Mouse (Mus musculus) bone marrow, adult 2 months (tissue): Measurements from ENCODE around the gene Fkbpl. TPM values are rescaled to one million over a fixed set of nuclear protein-coding genes. Genes with fewer than 3 reads are reported as not detected.

Source experiments
- H3K27ac ChIP-seq: fragments of 200-500 bp; 2 replicates; pipeline ENCODE4 v1.5.1; 2012; ENCODE audit warnings: low read depth, mild to moderate bottlenecking, control low read depth, inconsistent platforms, low read length; ENCODE audit not compliant: control insufficient read depth, poor library complexity, insufficient read depth
- H3K4me1 ChIP-seq: fragments of 200-500 bp; 2 replicates; pipeline ENCODE4 v1.6.1; 2011; ENCODE audit warnings: low read length; ENCODE audit not compliant: control insufficient read depth, insufficient read depth
- H3K4me3 ChIP-seq: fragments of 200-500 bp; replicated peaks from 2 replicates; pipeline ENCODE3; 2011; ENCODE audit warnings: mild to moderate bottlenecking, low read depth, low read length, control low read depth; ENCODE audit not compliant: control insufficient read depth
- CTCF ChIP-seq: fragments of 200-500 bp; IDR thresholded peaks from 2 replicates; pipeline ENCODE4 v1.5.1; 2011; ENCODE audit warnings: low read length, control low read depth; ENCODE audit not compliant: control insufficient read depth, insufficient read depth
- POLR2A ChIP-seq: fragments of 200-500 bp; IDR thresholded peaks from 2 replicates; pipeline ENCODE4 v1.6.1; 2011; ENCODE audit warnings: low read depth, mild to moderate bottlenecking, control low read depth, low read length, borderline replicate concordance; ENCODE audit not compliant: control insufficient read depth
- WGBS: fragments of 180-500 bp; shearing (Covaris S2); methylation state at CpG from one replicate; pipeline ENCODE4 v1.1.7; 2018; 5-methylcytosine and 5-hydroxymethylcytosine counted together
- polyA plus RNA-seq: library from polyadenylated mRNA; stranded (reverse); fragments of >200 nt; gene quantifications from 2 replicates; pipeline ENCODE4 v1.2.4, GENCODE M21; 2011; ENCODE audit warnings: low replicate concordance; ENCODE audit not compliant: missing spikeins, insufficient read depth, insufficient read length

Fkbpl gene
- polyA plus RNA-seq, 1 experiment: 13.6 TPM

GRCm38 (mm10) chr17:34640778-34641601 lies 3.6 kb upstream of the Fkbpl start:
- Histone ChIP-seq H3K4me1 (peaks cover 4% of the 10 kb centered on the region; the same call in 1 of the 2 replicates), H3K4me3 (no peak overlapping the region), H3K27ac (0 out of 2 replicates have a peak overlapping the region, but pooled peaks have one; percentile 50)
- whole genome bisulfite sequencing: 44% methylated on average over 11 of the region's 11 CpGs
- TF ChIP-seq CTCF (no peak), POLR2A (no peak)

- Histone ChIP-seq H3K4me3 (no peak overlapping the region), H3K4me1 (peaks cover 7% of the 10 kb centered on the region), H3K27ac (no peak overlapping the region)
- TF ChIP-seq CTCF (no peak), POLR2A (no peak)
- WGBS: 55% methylated on average over 3 of the region's 3 CpGs
These were observed 2.6 kb upstream of the Fkbpl start for GRCm38 (mm10) chr17:34641945-34642344.

GRCm38 (mm10) chr17:34643379-34643778 lies 1.2 kb upstream of the Fkbpl start:
- TF ChIP-seq POLR2A (no peak), CTCF (no peak)
- WGBS: 89% methylated on average over 4 of the region's 4 CpGs
- Histone ChIP-seq H3K4me3 (no peak overlapping the region), H3K27ac (no peak overlapping the region), H3K4me1 (peaks cover 9% of the 10 kb centered on the region)

GRCm38 (mm10) chr17:34643944-34644343 lies 620 bp upstream of the Fkbpl start:
- TF ChIP-seq POLR2A (no peak), CTCF (no peak)
- Histone ChIP-seq H3K4me1 (peaks cover 7% of the 10 kb centered on the region), H3K27ac (no peak overlapping the region), H3K4me3 (no peak overlapping the region)
- 81% methylated on average over 10 of the region's 10 CpGs for WGBS

GRCm38 (mm10) chr17:34645256-34645829 lies 779 bp downstream of the Fkbpl start:
- H3K4me3 ChIP-seq: peak overlapping the region; percentile 27
- TF ChIP-seq POLR2A (no peak), CTCF (no peak)
- H3K4me1 ChIP-seq: peaks cover 7% of the 10 kb centered on the region
- WGBS: 66% methylated on average over 10 of the region's 10 CpGs
- H3K27ac ChIP-seq: no peak overlapping the region

GRCm38 (mm10) chr17:34645831-34646511 lies 1.4 kb downstream of the Fkbpl start:
- WGBS: 48% methylated on average over 30 of the region's 30 CpGs
- H3K27ac ChIP-seq: peak overlapping the region; percentile 45; the same call in 1 of the 2 replicates
- H3K4me3 ChIP-seq: peak overlapping the region; percentile 33
- peaks cover 7% of the 10 kb centered on the region for H3K4me1 ChIP-seq
- TF ChIP-seq CTCF: no peak
- TF ChIP-seq POLR2A: no peak

- peaks cover 4% of the 10 kb centered on the region for H3K4me1 ChIP-seq
- TF ChIP-seq CTCF (no peak), POLR2A (peak; percentile 49; the same call in 1 of the 2 replicates)
- peak within 1 kb of the TSS; percentile 88 for H3K4me3 ChIP-seq
- peak within 1 kb of the TSS; percentile 72 for H3K27ac ChIP-seq
- under 1% methylated on average over 66 of the region's 66 CpGs for WGBS
These were observed 2.6 kb downstream of the Fkbpl start, which contains the start of gene Atf6b for GRCm38 (mm10) chr17:34646906-34647787. Gene Atf6b (plus strand): TSS chr17:34647146.
